Mouse (Mus musculus) stomach, postnatal 0 days (tissue): ENCODE measurements at regions not wholly inside any gene's neighbourhood (a gene's known extent, or its start where the extent isn't known, plus 50 kb on each side); places are given as distances from the start of the nearest gene placed in this dataset.

Experiments
- ATAC-seq: fragments of 200-750 bp; cut with Nextera tagmentation; 2 replicates; pipeline ENCODE4 v1.8.0; 2017; ENCODE audit not compliant: low FRiP score, low TSS enrichment
- DNase-seq: peaks from one replicate; pipeline ENCODE4 v3.0.0-alpha.2; 2016; ENCODE audit warnings: low spot score
- H3K27ac ChIP-seq: fragments of 300-500 bp; sonication (generic); replicated peaks from 2 replicates; pipeline ENCODE4 v1.5.1; 2014; ENCODE audit warnings: mild to moderate bottlenecking, control low read depth
- H3K27me3 ChIP-seq: fragments of 300-500 bp; sonication (generic); 2 replicates; pipeline ENCODE4 v1.6.1; 2014; ENCODE audit warnings: low read length; ENCODE audit not compliant: control insufficient read depth, insufficient read depth
- H3K36me3 ChIP-seq: fragments of 300-500 bp; sonication (generic); 2 replicates; pipeline ENCODE4 v1.6.1; 2014; ENCODE audit warnings: low read length, mixed read lengths; ENCODE audit not compliant: control insufficient read depth, insufficient read depth
- H3K4me1 ChIP-seq: fragments of 300-500 bp; sonication (generic); replicated peaks from 2 replicates; pipeline ENCODE4 v1.6.1; 2014; ENCODE audit warnings: antibody characterized with exemption; ENCODE audit not compliant: control insufficient read depth, insufficient read depth
- H3K4me2 ChIP-seq: fragments of 300-500 bp; sonication (generic); replicated peaks from 2 replicates; pipeline ENCODE4 v1.6.1; 2014; ENCODE audit warnings: low read depth, mild to moderate bottlenecking, control low read depth, moderate library complexity
- H3K4me3 ChIP-seq: fragments of 300-500 bp; sonication (generic); 2 replicates; pipeline ENCODE4 v1.5.1; 2014; ENCODE audit warnings: low read depth, low read length, control low read depth
- H3K9ac ChIP-seq: fragments of 300-500 bp; sonication (generic); 2 replicates; pipeline ENCODE4 v1.6.1; 2014; ENCODE audit warnings: mild to moderate bottlenecking, low read length, control low read depth, mixed read lengths
- H3K9me3 ChIP-seq: fragments of 300-500 bp; sonication (generic); 2 replicates; pipeline ENCODE4 v1.6.1; 2016; ENCODE audit warnings: low read length; ENCODE audit not compliant: control insufficient read depth
- CTCF ChIP-seq: IDR thresholded peaks from 2 replicates; pipeline ENCODE4 v1.5.1; 2016; ENCODE audit warnings: antibody characterized with exemption, low read depth, mild to moderate bottlenecking, moderate library complexity
- EP300 ChIP-seq: optimal IDR thresholded peaks from 2 replicates; pipeline ENCODE3; 2016; ENCODE audit warnings: antibody characterized with exemption
- WGBS: fragments of 180-500 bp; shearing (Covaris S2); extraction: QIAGEN DNeasy Blood & Tissue Kit; methylation state at CpG from one replicate; pipeline ENCODE4 v1.1.7; 2014; 5-methylcytosine and 5-hydroxymethylcytosine counted together

- no peak overlapping the region for H3K4me2 ChIP-seq
- no peak overlapping the region for H3K9ac ChIP-seq
- no peaks in the 10 kb centered on the region for H3K36me3 ChIP-seq
- H3K4me1 ChIP-seq, result no peaks in the 10 kb centered on the region
- no peaks in the 10 kb centered on the region for H3K27me3 ChIP-seq
- WGBS, result 35% methylated on average over 11 of the region's 11 CpGs
- no peak for TF ChIP-seq CTCF
- TF ChIP-seq EP300, result no peak
- no peak overlapping the region for H3K4me3 ChIP-seq
- no peak overlapping the region for H3K27ac ChIP-seq
- DNase-seq, result no peak
- no peaks in the 10 kb centered on the region for H3K9me3 ChIP-seq
- ATAC-seq, result no peak
Measured at GRCm38 (mm10) chr14:48754080-48754720, 80.6 kb upstream of the Otx2 start.

GRCm38 (mm10) chr14:48753517-48754079, 80.0 kb upstream of the Otx2 start:
- DNase-seq (no peak), ATAC-seq (no peak)
- Histone ChIP-seq H3K9me3 (no peaks in the 10 kb centered on the region), H3K4me2 (no peak overlapping the region), H3K4me1 (no peaks in the 10 kb centered on the region), H3K4me3 (no peak overlapping the region), H3K27me3 (no peaks in the 10 kb centered on the region), H3K9ac (no peak overlapping the region), H3K27ac (no peak overlapping the region), H3K36me3 (no peaks in the 10 kb centered on the region)
- TF ChIP-seq CTCF, result no peak
- TF ChIP-seq EP300, result no peak
- WGBS, result 48% methylated on average over 10 of the region's 10 CpGs

- Histone ChIP-seq H3K36me3 (no peaks in the 10 kb centered on the region), H3K4me3 (no peak overlapping the region), H3K9ac (no peak overlapping the region), H3K27ac (no peak overlapping the region), H3K4me2 (no peak overlapping the region), H3K27me3 (no peaks in the 10 kb centered on the region), H3K4me1 (no peaks in the 10 kb centered on the region), H3K9me3 (no peaks in the 10 kb centered on the region)
- DNase-seq (no peak), ATAC-seq (no peak)
- TF ChIP-seq CTCF (no peak), EP300 (no peak)
- 63% methylated on average over 7 of the region's 7 CpGs for WGBS
Measured at GRCm38 (mm10) chr14:48753084-48753483, 79.5 kb upstream of the Otx2 start.

GRCm38 (mm10) chr14:48752579-48752905, 78.9 kb upstream of the Otx2 start:
- no peak overlapping the region for H3K4me3 ChIP-seq
- no peak overlapping the region for H3K9ac ChIP-seq
- no peak overlapping the region for H3K27ac ChIP-seq
- no peak for TF ChIP-seq EP300
- TF ChIP-seq CTCF, result no peak
- no peaks in the 10 kb centered on the region for H3K36me3 ChIP-seq
- H3K27me3 ChIP-seq, result no peaks in the 10 kb centered on the region
- no peak for ATAC-seq
- WGBS, result 37% methylated on average over 8 of the region's 8 CpGs
- 0 out of 2 replicates have a peak overlapping the region, but pooled peaks have one; percentile 15 for H3K4me2 ChIP-seq
- no peaks in the 10 kb centered on the region for H3K9me3 ChIP-seq
- no peaks in the 10 kb centered on the region for H3K4me1 ChIP-seq
- DNase-seq, result no peak

- Histone ChIP-seq H3K4me3 (no peak overlapping the region), H3K27ac (no peak overlapping the region), H3K27me3 (no peaks in the 10 kb centered on the region), H3K4me2 (0 out of 2 replicates have a peak overlapping the region, but pooled peaks have one; percentile 15), H3K9ac (no peak overlapping the region), H3K9me3 (no peaks in the 10 kb centered on the region), H3K36me3 (no peaks in the 10 kb centered on the region), H3K4me1 (no peaks in the 10 kb centered on the region)
- ATAC-seq, result no peak
- WGBS, result 16% methylated on average over 18 of the region's 18 CpGs
- no peak for DNase-seq
- TF ChIP-seq EP300 (no peak), CTCF (no peak)
Measured at GRCm38 (mm10) chr14:48751751-48752578, 78.3 kb upstream of the Otx2 start.

- no peak overlapping the region for H3K9ac ChIP-seq
- no peak for TF ChIP-seq EP300
- no peak for TF ChIP-seq CTCF
- no peak overlapping the region for H3K4me2 ChIP-seq
- H3K4me3 ChIP-seq, result no peak overlapping the region
- no peaks in the 10 kb centered on the region for H3K4me1 ChIP-seq
- no peak for ATAC-seq
- H3K9me3 ChIP-seq, result no peaks in the 10 kb centered on the region
- no peaks in the 10 kb centered on the region for H3K27me3 ChIP-seq
- WGBS, result 46% methylated on average over 6 of the region's 6 CpGs
- no peak overlapping the region for H3K27ac ChIP-seq
- no peaks in the 10 kb centered on the region for H3K36me3 ChIP-seq
- no peak for DNase-seq
Measured at GRCm38 (mm10) chr14:48750994-48751393, 77.4 kb upstream of the Otx2 start.
